Mouse (Mus musculus) stomach, postnatal 0 days (tissue): ENCODE results near the gene Plxnd1. TPM values are rescaled to one million over a fixed set of nuclear protein-coding genes. Genes with fewer than 3 reads are reported as not detected.

Experiments used
- ATAC-seq: fragments of 200-750 bp; cut with Nextera tagmentation; 2 replicates; pipeline ENCODE4 v1.8.0; 2017; ENCODE audit not compliant: low FRiP score, low TSS enrichment
- DNase-seq: peaks from one replicate; pipeline ENCODE4 v3.0.0-alpha.2; 2016; ENCODE audit warnings: low spot score
- H3K27ac ChIP-seq: fragments of 300-500 bp; sonication (generic); replicated peaks from 2 replicates; pipeline ENCODE4 v1.5.1; 2014; ENCODE audit warnings: mild to moderate bottlenecking, control low read depth
- H3K27me3 ChIP-seq: fragments of 300-500 bp; sonication (generic); 2 replicates; pipeline ENCODE4 v1.6.1; 2014; ENCODE audit warnings: low read length; ENCODE audit not compliant: control insufficient read depth, insufficient read depth
- H3K36me3 ChIP-seq: fragments of 300-500 bp; sonication (generic); 2 replicates; pipeline ENCODE4 v1.6.1; 2014; ENCODE audit warnings: low read length, mixed read lengths; ENCODE audit not compliant: control insufficient read depth, insufficient read depth
- H3K4me1 ChIP-seq: fragments of 300-500 bp; sonication (generic); replicated peaks from 2 replicates; pipeline ENCODE4 v1.6.1; 2014; ENCODE audit warnings: antibody characterized with exemption; ENCODE audit not compliant: control insufficient read depth, insufficient read depth
- H3K4me2 ChIP-seq: fragments of 300-500 bp; sonication (generic); replicated peaks from 2 replicates; pipeline ENCODE4 v1.6.1; 2014; ENCODE audit warnings: low read depth, mild to moderate bottlenecking, control low read depth, moderate library complexity
- H3K4me3 ChIP-seq: fragments of 300-500 bp; sonication (generic); 2 replicates; pipeline ENCODE4 v1.5.1; 2014; ENCODE audit warnings: low read depth, low read length, control low read depth
- H3K9ac ChIP-seq: fragments of 300-500 bp; sonication (generic); 2 replicates; pipeline ENCODE4 v1.6.1; 2014; ENCODE audit warnings: mild to moderate bottlenecking, low read length, control low read depth, mixed read lengths
- H3K9me3 ChIP-seq: fragments of 300-500 bp; sonication (generic); 2 replicates; pipeline ENCODE4 v1.6.1; 2016; ENCODE audit warnings: low read length; ENCODE audit not compliant: control insufficient read depth
- CTCF ChIP-seq: IDR thresholded peaks from 2 replicates; pipeline ENCODE4 v1.5.1; 2016; ENCODE audit warnings: antibody characterized with exemption, low read depth, mild to moderate bottlenecking, moderate library complexity
- EP300 ChIP-seq: optimal IDR thresholded peaks from 2 replicates; pipeline ENCODE3; 2016; ENCODE audit warnings: antibody characterized with exemption
- WGBS: fragments of 180-500 bp; shearing (Covaris S2); extraction: QIAGEN DNeasy Blood & Tissue Kit; methylation state at CpG from one replicate; pipeline ENCODE4 v1.1.7; 2014; 5-methylcytosine and 5-hydroxymethylcytosine counted together
- polyA plus RNA-seq: library from polyadenylated mRNA; unstranded; fragments of >200 nt; fragmentation: Nextera tagmentation; extraction: Ambion mirVana; gene quantifications from 2 replicates; pipeline ENCODE4 v1.2.1, GENCODE M21; 2015

Gene Plxnd1
- polyA plus RNA-seq, 1 experiment from 2014 or later, result 10.4 TPM

- Histone ChIP-seq H3K9ac (no peak overlapping the region), H3K4me2 (no peak overlapping the region), H3K36me3 (no peaks in the 10 kb centered on the region), H3K27me3 (no peaks in the 10 kb centered on the region), H3K4me3 (no peak overlapping the region), H3K27ac (no peak overlapping the region), H3K9me3 (no peaks in the 10 kb centered on the region), H3K4me1 (peaks cover 4% of the 10 kb centered on the region; the same call in 1 of the 2 replicates)
- DNase-seq (no peak), ATAC-seq (no peak)
- TF ChIP-seq EP300 (no peak), CTCF (no peak)
- WGBS, result 81% methylated on average over 8 of the region's 8 CpGs
These were observed 49.2 kb downstream of the Plxnd1 start for GRCm38 (mm10) chr6:115945633-115946032.

DNA sequence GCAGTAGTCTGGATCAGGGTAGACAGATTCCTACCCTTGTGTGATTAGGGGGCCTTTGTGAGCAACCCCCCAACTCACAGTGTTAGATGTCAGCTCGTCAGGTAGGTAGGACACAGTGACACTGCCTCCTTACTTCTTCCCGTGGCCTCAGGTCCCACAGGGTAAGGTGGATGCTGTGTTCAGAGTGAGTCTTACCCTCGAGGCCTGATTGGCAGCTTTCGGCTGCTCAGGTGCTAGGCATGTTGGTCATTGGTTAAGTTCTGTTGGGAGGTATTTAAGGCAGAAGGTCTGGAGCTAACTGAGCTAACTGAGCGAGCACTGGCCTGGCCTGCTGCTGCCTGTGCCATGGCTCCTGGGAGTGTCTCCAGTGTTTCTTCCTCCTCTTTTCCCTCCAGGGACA lies 50.2 kb downstream of the Plxnd1 start, which contains the start of gene H1foo:
Gene H1foo (plus strand): TSS at position 301 of the 400 bp plus-strand sequence.
- no peak within 1 kb of the TSS for H3K4me2 ChIP-seq
- no peak within 1 kb of the TSS for H3K27ac ChIP-seq
- no peak within 1 kb of the TSS for H3K4me3 ChIP-seq
- no peaks in the 10 kb centered on the region for H3K27me3 ChIP-seq
- no peak for ATAC-seq
- WGBS, result 80% methylated on average over 5 of the region's 5 CpGs
- TF ChIP-seq EP300 (no peak), CTCF (no peak)
- no peak for DNase-seq
- no peaks in the 10 kb centered on the region for H3K36me3 ChIP-seq
- H3K9me3 ChIP-seq, result no peaks in the 10 kb centered on the region
- no peak within 1 kb of the TSS for H3K9ac ChIP-seq
- peaks cover 4% of the 10 kb centered on the region; the same call in 1 of the 2 replicates for H3K4me1 ChIP-seq

GRCm38 (mm10) chr6:115943498-115944427 lies 51.0 kb downstream of the Plxnd1 start:
- ATAC-seq, result no peak
- WGBS, result 69% methylated on average over 9 of the region's 9 CpGs

GRCm38 (mm10) chr6:115941128-115941527 lies 53.7 kb downstream of the Plxnd1 start:
- no peaks in the 10 kb centered on the region for H3K27me3 ChIP-seq
- no peak for TF ChIP-seq CTCF
- TF ChIP-seq EP300, result no peak
- peaks cover 4% of the 10 kb centered on the region; the same call in 1 of the 2 replicates for H3K4me1 ChIP-seq
- no peak overlapping the region for H3K27ac ChIP-seq
- DNase-seq (no peak), ATAC-seq (no peak)
- whole genome bisulfite sequencing, result 18% methylated on average over 3 of the region's 12 CpGs
- no peak overlapping the region for H3K4me3 ChIP-seq
- no peaks in the 10 kb centered on the region for H3K36me3 ChIP-seq
- H3K9ac ChIP-seq, result no peak overlapping the region
- H3K4me2 ChIP-seq, result no peak overlapping the region
- 0 out of 2 replicates have a peak, but pooled peaks cover 3% of the 10 kb centered on the region for H3K9me3 ChIP-seq

More at GRCm38 (mm10) chr6:115943498-115944427, 51.0 kb downstream of the Plxnd1 start:
- no peak for DNase-seq
- no peak overlapping the region for H3K9ac ChIP-seq
- no peak overlapping the region for H3K4me2 ChIP-seq
- no peaks in the 10 kb centered on the region for H3K36me3 ChIP-seq
- no peak overlapping the region for H3K4me3 ChIP-seq
- no peaks in the 10 kb centered on the region for H3K9me3 ChIP-seq
- H3K27ac ChIP-seq, result no peak overlapping the region
- H3K27me3 ChIP-seq, result no peaks in the 10 kb centered on the region
- TF ChIP-seq EP300, result no peak
- no peak for TF ChIP-seq CTCF
- H3K4me1 ChIP-seq, result peaks cover 4% of the 10 kb centered on the region; the same call in 1 of the 2 replicates

- DNase-seq (peak; percentile 46), ATAC-seq (peak; percentile 85)
- Histone ChIP-seq H3K27me3 (no peaks in the 10 kb centered on the region), H3K9ac (no peak overlapping the region), H3K9me3 (0 out of 2 replicates have a peak, but pooled peaks cover 3% of the 10 kb centered on the region), H3K4me1 (peaks cover 4% of the 10 kb centered on the region; the same call in 1 of the 2 replicates), H3K36me3 (no peaks in the 10 kb centered on the region), H3K27ac (no peak overlapping the region), H3K4me2 (no peak overlapping the region), H3K4me3 (no peak overlapping the region)
- TF ChIP-seq CTCF, result no peak
- no peak for TF ChIP-seq EP300
- 26% methylated on average over 1 of the region's 1 CpGs for WGBS
These were observed 54.2 kb downstream of the Plxnd1 start for GRCm38 (mm10) chr6:115940603-115941002.

DNA sequence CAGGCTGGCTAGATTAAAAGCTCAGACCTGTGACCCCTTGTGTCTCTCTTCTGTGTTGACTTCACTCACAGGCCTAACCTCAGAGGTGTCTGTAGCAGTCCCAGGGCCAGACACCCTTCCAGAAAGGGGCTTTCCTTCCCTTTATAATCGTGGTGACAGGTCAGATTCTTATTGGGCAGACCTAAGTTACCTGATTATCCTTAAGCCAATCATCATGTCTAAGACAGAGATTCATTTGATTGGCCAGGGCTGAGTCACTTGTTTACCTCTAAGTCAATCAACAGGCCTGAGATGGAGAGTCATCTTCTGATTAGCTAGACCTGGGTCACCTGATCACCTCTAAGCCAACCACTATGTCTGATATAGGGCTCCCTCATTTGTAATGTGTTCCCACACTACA lies 56.0 kb downstream of the Plxnd1 start:
- no peaks in the 10 kb centered on the region for H3K27me3 ChIP-seq
- no peak overlapping the region for H3K27ac ChIP-seq
- H3K4me2 ChIP-seq, result no peak overlapping the region
- H3K4me1 ChIP-seq, result peaks cover 2% of the 10 kb centered on the region; the same call in 1 of the 2 replicates
- ATAC-seq (no peak), DNase-seq (no peak)
- H3K36me3 ChIP-seq, result no peaks in the 10 kb centered on the region
- H3K4me3 ChIP-seq, result no peak overlapping the region
- WGBS, result 64% methylated on average over 1 of the region's 1 CpGs
- H3K9me3 ChIP-seq, result 0 out of 2 replicates have a peak, but pooled peaks cover 3% of the 10 kb centered on the region
- H3K9ac ChIP-seq, result no peak overlapping the region
- TF ChIP-seq EP300, result no peak
- no peak for TF ChIP-seq CTCF
